Mouse (Mus musculus) erythroblast, embryonic 14.5 days (primary cell): ENCODE data around the gene Scaf4. TPM values are rescaled to one million over a fixed set of nuclear protein-coding genes. Genes with fewer than 3 reads are reported as not detected.

ENCODE experiments used
- H3K27me3 ChIP-seq: 2 replicates; pipeline ENCODE4 v1.6.1; 2012; ENCODE audit warnings: inconsistent platforms; ENCODE audit not compliant: control insufficient read depth
- H3K36me3 ChIP-seq: 2 replicates; pipeline ENCODE4 v1.6.1; 2012; ENCODE audit warnings: mild to moderate bottlenecking, inconsistent platforms; ENCODE audit not compliant: control insufficient read depth
- H3K4me1 ChIP-seq: 2 replicates; pipeline ENCODE4 v1.6.1; 2012; ENCODE audit warnings: inconsistent platforms; ENCODE audit not compliant: control insufficient read depth
- H3K4me3 ChIP-seq: replicated peaks from 2 replicates; pipeline ENCODE3; 2012; ENCODE audit warnings: moderate library complexity, mild to moderate bottlenecking, inconsistent platforms
- H3K9me3 ChIP-seq: 2 replicates; pipeline ENCODE4 v1.6.1; 2012; ENCODE audit warnings: low read length, inconsistent platforms, mixed read lengths; ENCODE audit not compliant: control insufficient read depth
- GATA1 ChIP-seq: IDR thresholded peaks from 2 replicates; pipeline ENCODE4 v1.6.1; 2012; ENCODE audit warnings: low read length, inconsistent platforms, mixed read lengths
- TAL1 ChIP-seq: IDR thresholded peaks from 3 replicates; pipeline ENCODE4 v1.6.1; 2012; ENCODE audit warnings: low read length, inconsistent platforms, mixed read lengths
- polyA plus RNA-seq: library from polyadenylated mRNA; stranded (reverse); fragments of >175 nt; gene quantifications from 2 replicates; pipeline ENCODE4 v1.2.3, GENCODE M21; 2012

The Scaf4 gene
- polyA plus RNA-seq, result 5.7 and 6.0 TPM in 2 replicates

- Histone ChIP-seq H3K9me3 (peaks cover 8% of the 10 kb centered on the region), H3K4me1 (peaks cover 51% of the 10 kb centered on the region), H3K36me3 (peaks cover 17% of the 10 kb centered on the region), H3K27me3 (peaks cover 3% of the 10 kb centered on the region; the same call in 1 of the 2 replicates), H3K4me3 (peak within 1 kb of the TSS; percentile 97)
- TF ChIP-seq TAL1, result no peak
- no peak for TF ChIP-seq GATA1
Measured at GRCm38 (mm10) chr16:90283905-90284891, at the start of gene Scaf4. Gene Scaf4, minus strand, starts transcription at chr16:90284503.

- no peaks in the 10 kb centered on the region; the same call in 1 of the 2 replicates for H3K9me3 ChIP-seq
- H3K27me3 ChIP-seq, result no peaks in the 10 kb centered on the region; the same call in 1 of the 2 replicates
- H3K4me1 ChIP-seq, result no peaks in the 10 kb centered on the region
- H3K4me3 ChIP-seq, result no peak overlapping the region
- no peaks in the 10 kb centered on the region for H3K36me3 ChIP-seq
- TF ChIP-seq GATA1 (no peak), TAL1 (no peak)
Measured at GRCm38 (mm10) chr16:90332553-90332952, 48.2 kb upstream of the Scaf4 start.

GRCm38 (mm10) chr16:90330979-90331378, 46.7 kb upstream of the Scaf4 start:
- Histone ChIP-seq H3K4me1 (no peaks in the 10 kb centered on the region), H3K36me3 (no peaks in the 10 kb centered on the region), H3K9me3 (no peaks in the 10 kb centered on the region), H3K4me3 (no peak overlapping the region), H3K27me3 (no peaks in the 10 kb centered on the region; the same call in 1 of the 2 replicates)
- TF ChIP-seq GATA1 (no peak), TAL1 (no peak)

- Histone ChIP-seq H3K36me3 (no peaks in the 10 kb centered on the region), H3K9me3 (no peaks in the 10 kb centered on the region), H3K4me1 (no peaks in the 10 kb centered on the region), H3K4me3 (no peak overlapping the region), H3K27me3 (no peaks in the 10 kb centered on the region; the same call in 1 of the 2 replicates)
- TF ChIP-seq GATA1 (no peak), TAL1 (no peak)
Measured at GRCm38 (mm10) chr16:90329511-90329910, 45.2 kb upstream of the Scaf4 start.

GRCm38 (mm10) chr16:90322850-90323528, 38.7 kb upstream of the Scaf4 start:
- TF ChIP-seq GATA1 (no peak), TAL1 (no peak)
- H3K9me3 ChIP-seq, result no peaks in the 10 kb centered on the region
- H3K4me3 ChIP-seq, result no peak overlapping the region
- H3K4me1 ChIP-seq, result no peaks in the 10 kb centered on the region
- H3K27me3 ChIP-seq, result no peaks in the 10 kb centered on the region
- H3K36me3 ChIP-seq, result no peaks in the 10 kb centered on the region

GRCm38 (mm10) chr16:90319321-90319720, 35.0 kb upstream of the Scaf4 start:
- TF ChIP-seq GATA1, result no peak
- no peak for TF ChIP-seq TAL1
- H3K4me1 ChIP-seq, result no peaks in the 10 kb centered on the region
- H3K36me3 ChIP-seq, result no peaks in the 10 kb centered on the region
- no peaks in the 10 kb centered on the region for H3K27me3 ChIP-seq
- no peaks in the 10 kb centered on the region for H3K9me3 ChIP-seq
- no peak overlapping the region for H3K4me3 ChIP-seq

GRCm38 (mm10) chr16:90318372-90318926, 34.1 kb upstream of the Scaf4 start:
- no peak for TF ChIP-seq GATA1
- no peak for TF ChIP-seq TAL1
- Histone ChIP-seq H3K9me3 (no peaks in the 10 kb centered on the region), H3K36me3 (no peaks in the 10 kb centered on the region)

GRCm38 (mm10) chr16:90317777-90318176, 33.5 kb upstream of the Scaf4 start:
- Histone ChIP-seq H3K27me3 (no peaks in the 10 kb centered on the region), H3K36me3 (no peaks in the 10 kb centered on the region), H3K4me1 (no peaks in the 10 kb centered on the region), H3K9me3 (no peaks in the 10 kb centered on the region), H3K4me3 (no peak overlapping the region)
- TF ChIP-seq TAL1 (no peak), GATA1 (no peak)

More at GRCm38 (mm10) chr16:90318372-90318926, 34.1 kb upstream of the Scaf4 start:
- Histone ChIP-seq H3K4me1 (no peaks in the 10 kb centered on the region), H3K4me3 (no peak overlapping the region), H3K27me3 (no peaks in the 10 kb centered on the region)
